Mouse (Mus musculus) myocyte (in vitro differentiated cells): ENCODE data around the gene Vmn1r29.
"Not testable (repeated sequence)": the region's sequence is repeated elsewhere in the genome, so short reads cannot be mapped to it uniquely, and the experiment has no call there.

Experiments
- CEBPB ChIP-seq: IDR thresholded peaks from 2 replicates; pipeline ENCODE4 v1.6.1; 2011; ENCODE audit warnings: mild to moderate bottlenecking, moderate library complexity; ENCODE audit not compliant: poor library complexity, insufficient read depth, severe bottlenecking
- E2F4 ChIP-seq: IDR thresholded peaks from one replicate; pipeline ENCODE4 v1.6.1; 2011; ENCODE audit warnings: mild to moderate bottlenecking, control low read depth, moderate library complexity; ENCODE audit not compliant: insufficient read depth
- MAX ChIP-seq: IDR thresholded peaks from one replicate; pipeline ENCODE4 v1.6.1; 2011; ENCODE audit warnings: low read depth, mild to moderate bottlenecking, control low read depth
- POLR2A ChIP-seq: IDR thresholded peaks from one replicate; pipeline ENCODE4 v1.6.1; 2011; ENCODE audit warnings: low read depth, mild to moderate bottlenecking, control low read depth, moderate library complexity; ENCODE audit not compliant: insufficient read length
- TCF12 ChIP-seq: IDR thresholded peaks from one replicate; pipeline ENCODE4 v1.6.1; 2011; ENCODE audit warnings: mild to moderate bottlenecking, control low read depth; ENCODE audit not compliant: poor library complexity, insufficient read depth, severe bottlenecking

DNA sequence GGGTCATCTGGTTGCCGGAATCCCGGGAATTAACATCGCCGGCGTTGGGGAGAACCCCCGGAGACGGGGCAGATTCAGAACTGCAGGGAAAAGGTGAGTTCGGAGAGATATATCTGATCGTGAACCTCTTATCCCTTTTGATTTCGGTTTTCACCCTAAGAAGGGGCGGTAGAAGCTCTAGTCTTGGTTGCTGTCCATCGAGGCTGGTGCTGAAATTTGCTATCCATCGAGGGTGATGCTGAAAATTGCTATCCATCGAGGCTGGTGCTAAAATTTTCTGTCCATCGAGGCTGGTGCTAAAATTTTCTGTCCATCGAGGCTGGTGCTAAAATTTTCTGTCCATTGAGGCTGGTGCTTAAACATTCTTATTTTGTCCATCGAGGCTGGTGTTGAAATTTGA is 29.3 kb downstream of the Vmn1r29 start:
- TF ChIP-seq TCF12, E2F4, POLR2A, CEBPB, MAX: not testable (repeated sequence)
